Mouse (Mus musculus) liver, adult 2 months (tissue): ENCODE results near the gene Gart.

Experiments
- CTCF ChIP-seq: fragments of 200-500 bp; IDR thresholded peaks from 2 replicates; pipeline ENCODE4 v1.5.1; 2011; ENCODE audit warnings: low read depth, low read length, control low read depth
- POLR2A ChIP-seq: fragments of 200-500 bp; IDR thresholded peaks from 2 replicates; pipeline ENCODE4 v1.6.1; 2011; ENCODE audit warnings: low read length, control low read depth; ENCODE audit not compliant: insufficient read depth; ENCODE audit errors: extremely low read depth

- no peak for TF ChIP-seq CTCF
- 0 out of 2 replicates have a peak, but pooled peaks have one; percentile 57 for TF ChIP-seq POLR2A
These were observed 42.0 kb upstream of the Gart start, which contains the start of gene Donson for GRCm38 (mm10) chr16:91688619-91689334.
